Mouse (Mus musculus): Measurements from ENCODE around the gene Olfr648. TPM values are rescaled to one million over a fixed set of nuclear protein-coding genes. Genes with fewer than 3 reads are reported as not detected.
A peak's percentile ranks its signal among the peaks of the same experiment; 100 is the strongest.

Olfr648 gene
- polyA plus RNA-seq (2015; fragmentation: Nextera tagmentation; extraction: Ambion mirVana), result 0.26 and 0.34 TPM in 2 replicates

DNA sequence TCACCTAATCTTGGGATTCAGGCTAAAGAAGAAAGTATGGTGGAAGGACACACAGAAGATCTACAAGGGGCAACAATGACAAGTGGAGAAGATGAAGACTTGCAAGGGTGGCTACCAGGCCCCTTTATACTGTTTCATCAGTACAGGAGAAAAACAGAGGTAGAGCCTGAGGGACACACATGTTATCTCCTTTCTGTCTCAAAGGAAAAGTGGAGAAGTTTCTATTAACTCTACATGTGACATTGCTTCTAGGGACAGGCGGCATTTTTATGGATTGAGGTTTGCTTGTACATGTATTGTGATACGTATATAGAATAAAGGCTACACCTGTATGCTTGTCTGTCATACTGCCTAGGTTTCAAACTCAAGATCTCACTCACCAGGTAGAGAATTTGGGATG is at the start of gene Olfr648:
Gene Olfr648, minus strand, starts transcription at position 101 of the 400 bp plus-strand sequence.
- H3K4me3 ChIP-seq, result no peak within 1 kb of the TSS
- no peaks in the 10 kb centered on the region for H3K4me1 ChIP-seq (replicated peaks)
- no peak for ATAC-seq (ENCODE audit: low FRiP score)
- H3K9ac ChIP-seq, result no peak within 1 kb of the TSS
- no peaks in the 10 kb centered on the region for H3K36me3 ChIP-seq
- H3K27ac ChIP-seq, result no peak within 1 kb of the TSS
- WGBS, result 92% methylated on average over 2 of the region's 2 CpGs
- H3K9me3 ChIP-seq, result no peaks in the 10 kb centered on the region
- no peak within 1 kb of the TSS for H3K4me2 ChIP-seq
- H3K27me3 ChIP-seq, result no peaks in the 10 kb centered on the region

- Histone ChIP-seq H3K27me3 (no peaks in the 10 kb centered on the region), H3K9me3 (no peaks in the 10 kb centered on the region), H3K36me3 (no peaks in the 10 kb centered on the region), H3K4me2 (no peak overlapping the region), H3K27ac (no peak overlapping the region), H3K4me1 (replicated peaks) (no peaks in the 10 kb centered on the region), H3K9ac (no peak overlapping the region), H3K4me3 (no peak overlapping the region)
- no peak for ATAC-seq (ENCODE audit: low FRiP score)
- WGBS, result 30% methylated on average over 2 of the region's 2 CpGs
Observed at GRCm38 (mm10) chr7:104231203-104231602, 48.0 kb upstream of the Olfr648 start.

DNA sequence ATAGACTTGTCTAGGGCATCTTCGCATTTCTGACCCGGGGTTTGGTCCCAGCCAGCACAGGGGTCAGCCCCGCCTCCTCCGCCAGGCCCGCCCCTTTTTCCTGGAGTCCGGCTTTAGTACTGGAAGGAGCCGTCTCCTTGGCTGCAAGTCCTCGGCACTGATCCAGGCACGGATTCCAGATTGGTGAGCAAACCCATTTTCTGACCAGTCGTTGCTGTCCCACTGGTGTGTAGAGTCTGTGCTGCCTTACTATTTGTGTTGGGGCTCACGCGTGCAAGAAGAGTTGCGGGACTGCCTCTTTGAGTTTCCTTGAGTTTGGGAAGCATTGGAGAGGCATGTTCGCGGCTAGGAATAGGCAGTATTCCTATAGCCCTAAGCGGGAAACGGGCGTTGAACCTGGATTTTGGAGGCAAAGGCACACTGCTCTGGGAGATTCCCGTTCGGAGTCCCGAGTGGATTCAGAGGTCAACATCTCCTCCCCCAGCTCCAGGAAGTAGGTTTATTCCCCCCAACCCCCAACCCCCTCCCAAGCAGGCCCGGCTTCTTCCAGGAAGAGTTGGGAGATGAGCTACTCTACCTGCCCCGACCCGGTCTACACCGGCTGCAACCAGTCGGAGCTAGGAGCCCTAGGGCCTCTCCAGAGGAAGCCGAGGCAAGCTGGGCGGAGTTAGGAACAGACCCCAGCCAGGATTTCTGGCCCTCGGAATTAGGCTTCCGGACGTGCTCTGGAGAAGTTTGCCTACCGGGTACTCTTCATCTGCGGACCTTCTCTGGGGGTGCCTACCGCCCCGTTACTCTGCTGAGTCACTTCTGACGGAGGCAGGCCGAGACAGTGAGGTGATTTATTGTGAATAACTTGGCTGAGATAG is 35.7 kb upstream of the Olfr648 start, which contains the start of gene Trim6:
Gene Trim6, plus strand, starts transcription at position 93 of the 869 bp plus-strand sequence.
- peaks cover 7% of the 10 kb centered on the region for H3K4me1 ChIP-seq (replicated peaks)
- H3K9ac ChIP-seq, result peak within 1 kb of the TSS; percentile 1; the same call in 1 of the 2 replicates
- ATAC-seq (ENCODE audit: low FRiP score), result peak; percentile 74
- no peaks in the 10 kb centered on the region for H3K36me3 ChIP-seq
- H3K27ac ChIP-seq, result no peak within 1 kb of the TSS
- H3K4me2 ChIP-seq, result peak within 1 kb of the TSS; percentile 50
- H3K9me3 ChIP-seq, result no peaks in the 10 kb centered on the region
- H3K4me3 ChIP-seq, result peak within 1 kb of the TSS; percentile 24
- WGBS, result 3% methylated on average over 37 of the region's 37 CpGs
- peaks cover 9% of the 10 kb centered on the region; the same call in 1 of the 2 replicates for H3K27me3 ChIP-seq

DNA sequence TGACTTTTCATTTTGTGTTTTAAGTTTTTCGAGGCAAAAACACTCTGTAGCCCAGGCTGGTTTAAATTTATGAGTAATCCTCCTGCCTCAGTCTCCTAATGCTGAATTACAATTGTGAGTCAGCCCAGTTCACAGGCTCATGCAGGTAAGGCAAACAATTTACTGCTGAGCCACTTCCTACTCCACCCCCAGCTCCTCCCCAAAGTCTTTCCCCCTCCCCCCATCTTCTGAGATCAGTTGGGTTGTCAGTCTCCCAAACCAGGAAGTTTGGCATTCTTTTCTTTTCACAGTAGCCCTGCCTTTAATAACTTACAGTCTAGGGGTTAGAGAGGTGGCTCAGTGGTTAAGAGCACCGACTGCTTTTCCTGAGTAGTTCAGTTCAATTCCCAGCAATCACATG is 34.7 kb upstream of the Olfr648 start:
- WGBS, result 88% methylated on average over 2 of the region's 2 CpGs

DNA sequence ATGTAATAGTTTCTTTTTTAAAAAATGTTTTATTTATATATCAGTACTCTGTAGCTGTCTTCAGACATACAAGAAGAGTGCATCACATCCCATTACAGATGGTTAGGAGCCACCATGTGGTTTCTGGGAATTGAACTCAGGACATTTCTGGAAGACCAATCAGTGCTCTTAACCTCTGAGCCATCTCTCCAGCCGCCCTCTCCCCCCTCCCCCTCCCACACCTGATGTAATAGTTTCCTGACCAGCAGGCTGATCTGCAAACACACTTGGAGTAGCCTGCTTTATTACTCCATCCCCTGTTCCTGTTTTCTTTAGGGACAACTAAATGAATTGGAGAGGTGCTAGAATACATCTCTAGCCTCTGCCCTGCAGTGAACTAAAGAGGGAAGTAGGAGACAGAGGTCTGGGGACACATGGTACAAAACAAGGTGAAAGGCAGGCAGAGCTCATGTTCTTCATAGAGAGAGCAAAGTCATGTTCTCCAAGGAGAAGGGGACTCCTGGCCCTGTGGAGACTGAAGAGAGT is 32.9 kb upstream of the Olfr648 start:
- H3K9ac ChIP-seq, result no peak overlapping the region
- WGBS, result 65% methylated on average over 1 of the region's 1 CpGs
- H3K4me1 ChIP-seq (replicated peaks), result peaks cover 7% of the 10 kb centered on the region
- no peak overlapping the region for H3K27ac ChIP-seq
- no peak for ATAC-seq (ENCODE audit: low FRiP score)
- no peak overlapping the region for H3K4me3 ChIP-seq
- peaks cover 9% of the 10 kb centered on the region; the same call in 1 of the 2 replicates for H3K27me3 ChIP-seq
- no peaks in the 10 kb centered on the region for H3K9me3 ChIP-seq
- no peak overlapping the region for H3K4me2 ChIP-seq
- H3K36me3 ChIP-seq, result no peaks in the 10 kb centered on the region

More for the DNA sequence above, 34.7 kb upstream of the Olfr648 start:
- Histone ChIP-seq H3K4me1 (replicated peaks) (peaks cover 7% of the 10 kb centered on the region), H3K36me3 (no peaks in the 10 kb centered on the region), H3K27me3 (peaks cover 9% of the 10 kb centered on the region; the same call in 1 of the 2 replicates), H3K4me2 (no peak overlapping the region), H3K4me3 (no peak overlapping the region), H3K9me3 (no peaks in the 10 kb centered on the region), H3K27ac (no peak overlapping the region), H3K9ac (no peak overlapping the region)
- no peak for ATAC-seq (ENCODE audit: low FRiP score)

DNA sequence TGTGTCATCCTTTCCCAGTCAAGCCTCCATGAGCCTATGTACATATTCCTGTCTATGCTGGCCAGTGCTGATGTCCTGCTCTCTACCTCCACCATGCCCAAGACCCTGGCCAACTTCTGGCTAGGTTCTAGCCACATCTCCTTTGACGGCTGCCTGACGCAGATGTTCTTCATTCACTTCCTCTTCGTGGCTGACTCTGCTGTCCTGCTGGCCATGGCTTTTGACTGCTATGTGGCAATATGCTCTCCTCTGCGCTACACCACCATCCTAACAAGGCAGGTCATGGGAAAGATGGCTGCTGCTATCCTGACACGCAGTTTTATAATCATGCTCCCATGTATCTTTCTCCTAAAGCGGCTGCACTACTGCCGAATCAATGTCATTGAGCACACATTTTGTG is 23.0 kb upstream of the Olfr648 start:
- no peaks in the 10 kb centered on the region for H3K27me3 ChIP-seq
- no peaks in the 10 kb centered on the region for H3K36me3 ChIP-seq
- no peaks in the 10 kb centered on the region for H3K9me3 ChIP-seq
- WGBS, result 97% methylated on average over 7 of the region's 7 CpGs
- H3K4me1 ChIP-seq (replicated peaks), result no peaks in the 10 kb centered on the region
- H3K9ac ChIP-seq, result no peak overlapping the region
- no peak overlapping the region for H3K4me2 ChIP-seq
- no peak overlapping the region for H3K27ac ChIP-seq
- H3K4me3 ChIP-seq, result no peak overlapping the region
- ATAC-seq (ENCODE audit: low FRiP score), result no peak

DNA sequence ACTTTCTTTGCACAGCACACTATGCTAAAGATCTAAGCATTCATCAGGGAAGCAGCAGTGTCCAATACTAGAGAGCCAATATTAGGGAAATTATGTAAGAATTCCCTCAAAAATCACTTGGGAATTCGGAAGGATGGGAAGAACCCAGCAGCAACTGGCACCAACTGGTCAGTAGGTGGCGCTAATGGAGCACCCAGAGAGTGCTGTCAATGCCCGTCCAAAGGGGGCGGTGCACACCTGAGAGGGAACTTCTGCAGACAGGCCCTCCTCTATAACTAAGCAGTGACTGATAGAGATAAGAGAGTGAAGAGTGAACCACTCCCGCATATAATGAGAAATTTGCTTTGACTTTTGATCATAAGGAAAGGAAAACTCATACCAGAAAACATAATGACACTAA is 16.6 kb upstream of the Olfr648 start:
- H3K9me3 ChIP-seq, result no peaks in the 10 kb centered on the region
- H3K9ac ChIP-seq, result no peak overlapping the region
- no peak overlapping the region for H3K4me3 ChIP-seq
- no peak overlapping the region for H3K27ac ChIP-seq
- no peaks in the 10 kb centered on the region for H3K36me3 ChIP-seq
- WGBS, result 7% methylated on average over 5 of the region's 5 CpGs
- H3K4me2 ChIP-seq, result no peak overlapping the region
- no peaks in the 10 kb centered on the region for H3K27me3 ChIP-seq
- H3K4me1 ChIP-seq (replicated peaks), result no peaks in the 10 kb centered on the region
- 0 out of 2 replicates have a peak, but pooled peaks have one; percentile 59 for ATAC-seq (ENCODE audit: low FRiP score)

DNA sequence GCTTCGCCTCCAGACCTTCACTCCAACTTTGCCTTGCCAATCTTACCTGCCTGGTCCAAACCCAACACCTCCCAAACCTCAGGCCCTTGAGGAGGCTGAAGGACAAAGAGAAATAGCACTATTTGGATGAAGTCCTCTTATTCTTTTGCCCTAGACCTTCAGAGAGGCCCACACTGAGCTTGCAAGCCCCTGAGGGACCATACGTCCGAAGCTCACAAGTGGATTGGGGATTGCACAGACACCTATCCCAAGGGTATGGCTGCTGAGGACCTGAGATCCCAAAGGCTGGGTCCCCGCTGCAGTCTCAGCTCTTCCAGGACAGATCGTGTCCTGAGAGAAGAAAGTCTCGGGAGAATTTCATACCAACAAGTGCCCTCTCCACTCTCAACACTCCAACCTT is 12.7 kb upstream of the Olfr648 start, which contains the start of gene Olfr649:
Gene Olfr649, minus strand, starts transcription at position 101 of the 400 bp plus-strand sequence.
- H3K27ac ChIP-seq, result no peak within 1 kb of the TSS
- H3K4me2 ChIP-seq, result no peak within 1 kb of the TSS
- no peaks in the 10 kb centered on the region for H3K9me3 ChIP-seq
- no peak within 1 kb of the TSS for H3K4me3 ChIP-seq
- H3K9ac ChIP-seq, result no peak within 1 kb of the TSS
- H3K27me3 ChIP-seq, result no peaks in the 10 kb centered on the region
- WGBS, result 84% methylated on average over 6 of the region's 6 CpGs
- ATAC-seq (ENCODE audit: low FRiP score), result no peak
- no peaks in the 10 kb centered on the region for H3K36me3 ChIP-seq
- no peaks in the 10 kb centered on the region for H3K4me1 ChIP-seq (replicated peaks)

GRCm38 (mm10) chr7:104191275-104191674 is 8.1 kb upstream of the Olfr648 start:
- Histone ChIP-seq H3K4me2 (no peak overlapping the region), H3K9me3 (no peaks in the 10 kb centered on the region), H3K27ac (no peak overlapping the region), H3K36me3 (no peaks in the 10 kb centered on the region), H3K9ac (no peak overlapping the region), H3K4me1 (replicated peaks) (no peaks in the 10 kb centered on the region), H3K4me3 (no peak overlapping the region), H3K27me3 (no peaks in the 10 kb centered on the region)
- no peak for ATAC-seq (ENCODE audit: low FRiP score)
- 61% methylated on average over 9 of the region's 9 CpGs for WGBS

DNA sequence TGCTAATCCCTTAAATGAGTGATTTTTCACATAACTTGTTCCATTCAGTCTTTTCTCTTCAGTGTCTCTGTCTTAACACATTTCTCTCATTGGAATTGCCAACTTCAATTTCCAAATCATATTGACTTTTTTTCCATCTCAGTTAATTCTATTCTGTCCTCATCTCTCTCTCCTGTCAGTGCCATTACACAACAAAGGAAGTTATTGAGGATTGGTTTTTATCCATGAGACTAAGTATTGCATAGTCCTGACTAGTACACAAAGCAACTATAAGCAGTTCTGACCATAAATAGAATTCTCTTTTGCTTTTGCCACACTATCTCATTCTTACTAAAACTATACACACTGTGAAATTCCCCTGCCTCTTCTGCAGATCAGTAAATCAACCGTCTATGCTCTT is 4.1 kb downstream of the Olfr648 start:
- Histone ChIP-seq H3K4me2 (no peak overlapping the region), H3K4me1 (replicated peaks) (no peaks in the 10 kb centered on the region), H3K36me3 (no peaks in the 10 kb centered on the region), H3K4me3 (no peak overlapping the region), H3K9ac (no peak overlapping the region), H3K9me3 (no peaks in the 10 kb centered on the region), H3K27me3 (no peaks in the 10 kb centered on the region), H3K27ac (no peak overlapping the region)
- 73% methylated on average over 1 of the region's 1 CpGs for WGBS
- ATAC-seq (ENCODE audit: low FRiP score), result no peak

- Histone ChIP-seq H3K9ac (no peak overlapping the region), H3K27ac (no peak overlapping the region), H3K4me2 (no peak overlapping the region), H3K9me3 (no peaks in the 10 kb centered on the region), H3K36me3 (no peaks in the 10 kb centered on the region), H3K4me1 (replicated peaks) (no peaks in the 10 kb centered on the region), H3K4me3 (no peak overlapping the region), H3K27me3 (no peaks in the 10 kb centered on the region)
- no peak for ATAC-seq (ENCODE audit: low FRiP score)
- 68% methylated on average over 5 of the region's 5 CpGs for WGBS
Observed at GRCm38 (mm10) chr7:104178422-104179054, 4.7 kb downstream of the Olfr648 start.

GRCm38 (mm10) chr7:104175085-104175484 is 8.1 kb downstream of the Olfr648 start:
- H3K4me2 ChIP-seq, result no peak overlapping the region
- 11% methylated on average over 1 of the region's 1 CpGs for WGBS
- H3K9ac ChIP-seq, result no peak overlapping the region
- no peak overlapping the region for H3K27ac ChIP-seq
- H3K9me3 ChIP-seq, result no peaks in the 10 kb centered on the region
- ATAC-seq (ENCODE audit: low FRiP score), result no peak
- no peak overlapping the region for H3K4me3 ChIP-seq
- no peaks in the 10 kb centered on the region for H3K4me1 ChIP-seq (replicated peaks)
- H3K27me3 ChIP-seq, result no peaks in the 10 kb centered on the region
- no peaks in the 10 kb centered on the region for H3K36me3 ChIP-seq

All from hindbrain, embryonic 13.5 days (tissue).